Mouse (Mus musculus): ENCODE results near the gene Dnm3. TPM values are rescaled to one million over a fixed set of nuclear protein-coding genes. Genes with fewer than 3 reads are reported as not detected.

The Dnm3 gene
- polyA plus RNA-seq, 1 experiment from 2014 or later = 3.3 TPM

GRCm38 (mm10) chr1:161957964-161958950 lies 519.6 kb downstream of the Dnm3 start:
- DNase-seq (ENCODE audit: low spot score) (no peak), ATAC-seq (replicated peaks; ENCODE audit: low FRiP score) (no peak)
- Histone ChIP-seq H3K27ac (ENCODE audit: low read depth, low read length) (no peak overlapping the region), H3K4me3 (ENCODE audit: low read depth, low read length) (no peak overlapping the region), H3K4me1 (replicated peaks; ENCODE audit: control insufficient read depth, insufficient read depth, low read length) (no peaks in the 10 kb centered on the region), H3K9ac (ENCODE audit: low read depth, low read length) (no peak overlapping the region), H3K36me3 (ENCODE audit: control insufficient read depth, insufficient read depth, low read length) (no peaks in the 10 kb centered on the region), H3K9me3 (ENCODE audit: control insufficient read depth, low read length) (no peaks in the 10 kb centered on the region), H3K4me2 (no peak overlapping the region), H3K27me3 (replicated peaks; ENCODE audit: control insufficient read depth, insufficient read depth, low read length) (no peaks in the 10 kb centered on the region)
- 74% methylated on average over 19 of the region's 19 CpGs for WGBS

GRCm38 (mm10) chr1:161955846-161956245 lies 522.0 kb downstream of the Dnm3 start:
- Histone ChIP-seq H3K9me3 (ENCODE audit: control insufficient read depth, low read length) (no peaks in the 10 kb centered on the region), H3K27ac (ENCODE audit: low read depth, low read length) (no peak overlapping the region), H3K4me3 (ENCODE audit: low read depth, low read length) (no peak overlapping the region), H3K27me3 (replicated peaks; ENCODE audit: control insufficient read depth, insufficient read depth, low read length) (no peaks in the 10 kb centered on the region), H3K36me3 (ENCODE audit: control insufficient read depth, insufficient read depth, low read length) (no peaks in the 10 kb centered on the region), H3K4me2 (no peak overlapping the region), H3K9ac (ENCODE audit: low read depth, low read length) (no peak overlapping the region), H3K4me1 (replicated peaks; ENCODE audit: control insufficient read depth, insufficient read depth, low read length) (no peaks in the 10 kb centered on the region)
- DNase-seq (ENCODE audit: low spot score) = no peak
- no peak for ATAC-seq (replicated peaks; ENCODE audit: low FRiP score)
- WGBS = 64% methylated on average over 5 of the region's 5 CpGs

- Histone ChIP-seq H3K9ac (ENCODE audit: low read depth, low read length) (no peak overlapping the region), H3K36me3 (ENCODE audit: control insufficient read depth, insufficient read depth, low read length) (no peaks in the 10 kb centered on the region), H3K4me2 (no peak overlapping the region), H3K4me3 (ENCODE audit: low read depth, low read length) (no peak overlapping the region), H3K27ac (ENCODE audit: low read depth, low read length) (no peak overlapping the region), H3K9me3 (ENCODE audit: control insufficient read depth, low read length) (no peaks in the 10 kb centered on the region), H3K27me3 (replicated peaks; ENCODE audit: control insufficient read depth, insufficient read depth, low read length) (no peaks in the 10 kb centered on the region), H3K4me1 (replicated peaks; ENCODE audit: control insufficient read depth, insufficient read depth, low read length) (no peaks in the 10 kb centered on the region)
- ATAC-seq (replicated peaks; ENCODE audit: low FRiP score) = no peak
- DNase-seq (ENCODE audit: low spot score) = no peak
- 48% methylated on average over 1 of the region's 1 CpGs for WGBS
These were observed 525.2 kb downstream of the Dnm3 start for GRCm38 (mm10) chr1:161952599-161952998.

- Histone ChIP-seq H3K9me3 (ENCODE audit: control insufficient read depth, low read length) (no peaks in the 10 kb centered on the region), H3K27me3 (replicated peaks; ENCODE audit: control insufficient read depth, insufficient read depth, low read length) (no peaks in the 10 kb centered on the region), H3K36me3 (ENCODE audit: control insufficient read depth, insufficient read depth, low read length) (no peaks in the 10 kb centered on the region), H3K4me1 (replicated peaks; ENCODE audit: control insufficient read depth, insufficient read depth, low read length) (no peaks in the 10 kb centered on the region), H3K4me3 (ENCODE audit: low read depth, low read length) (no peak overlapping the region), H3K4me2 (no peak overlapping the region), H3K27ac (ENCODE audit: low read depth, low read length) (no peak overlapping the region), H3K9ac (ENCODE audit: low read depth, low read length) (no peak overlapping the region)
- no peak for ATAC-seq (replicated peaks; ENCODE audit: low FRiP score)
- no peak for DNase-seq (ENCODE audit: low spot score)
- 73% methylated on average over 5 of the region's 5 CpGs for WGBS
These were observed 526.6 kb downstream of the Dnm3 start for GRCm38 (mm10) chr1:161951009-161951779.

- H3K27ac ChIP-seq (ENCODE audit: low read depth, low read length) = no peak overlapping the region
- no peak overlapping the region for H3K4me3 ChIP-seq (ENCODE audit: low read depth, low read length)
- H3K9ac ChIP-seq (ENCODE audit: low read depth, low read length) = no peak overlapping the region
- no peaks in the 10 kb centered on the region for H3K36me3 ChIP-seq (ENCODE audit: control insufficient read depth, insufficient read depth, low read length)
- no peaks in the 10 kb centered on the region for H3K27me3 ChIP-seq (replicated peaks; ENCODE audit: control insufficient read depth, insufficient read depth, low read length)
- DNase-seq (ENCODE audit: low spot score) (no peak), ATAC-seq (replicated peaks; ENCODE audit: low FRiP score) (no peak)
- H3K9me3 ChIP-seq (ENCODE audit: control insufficient read depth, low read length) = no peaks in the 10 kb centered on the region
- no peak overlapping the region for H3K4me2 ChIP-seq
- H3K4me1 ChIP-seq (replicated peaks; ENCODE audit: control insufficient read depth, insufficient read depth, low read length) = no peaks in the 10 kb centered on the region
- 80% methylated on average over 2 of the region's 2 CpGs for WGBS
These were observed 535.8 kb downstream of the Dnm3 start for GRCm38 (mm10) chr1:161942082-161942481.

MicroRNA genes within 50 kb of the gene (microRNA counts, 519-probe panel; counts per million panel counts)
- microRNA mmu-miR-199a-3p (8,125 counts per million, percentile 96 among the panel's probes with 10 or more counts), microRNA mmu-miR-199a-5p (8,054 counts per million, percentile 95 among the panel's probes with 10 or more counts), microRNA mmu-miR-214 (5,405 counts per million, percentile 51 among the panel's probes with 10 or more counts)

Small RNA genes lying within 50 kb of the gene (microRNA-seq; reads per million reads assigned to microRNA genes)
- gene Mir199a-2 (ENCODE audit: borderline number of aligned reads) (130 reads per million, percentile 51 among the genes with 10 or more reads in this experiment), gene Mir214 (ENCODE audit: borderline number of aligned reads) (11,668 reads per million, percentile 95 among the genes with 10 or more reads in this experiment)

Other genes starting within 250 kb of the Dnm3 start
- 31.3 and 31.8 TPM in 2 replicates for gene Mettl13, start 70.5 kb upstream of the Dnm3 start, polyA plus RNA-seq (2014; fragmentation: Nextera tagmentation; extraction: Ambion mirVana)
- gene Vamp4, start 92.5 kb upstream of the Dnm3 start, polyA plus RNA-seq (2014; fragmentation: Nextera tagmentation; extraction: Ambion mirVana) = 35.1 and 35.6 TPM in 2 replicates
- not detected in 2 replicates for gene Myoc, start 161.1 kb upstream of the Dnm3 start, polyA plus RNA-seq (2014; fragmentation: Nextera tagmentation; extraction: Ambion mirVana)
- not detected in 2 replicates for gene Myocos, start 180.2 kb upstream of the Dnm3 start, polyA plus RNA-seq (2014; fragmentation: Nextera tagmentation; extraction: Ambion mirVana)

All from liver, embryonic 11.5 days (tissue).